In genomic region chr16:5139741-5140140, GRCm38 (mm10) we compare ENCODE assay signal across 11 mouse cellular contexts. TPM values are rescaled to one million over a fixed set of nuclear protein-coding genes. Genes with fewer than 3 reads are reported as not detected.
DNase-seq lines count a peak whose midpoint lies in the region; ATAC-seq and TF ChIP-seq lines count a peak whose summit lies in the region.
"Had no signal": no experiment of that assay in that cellular context is flagged by ENCODE, and none has a peak within 500 bp of the region (broad histone marks: within the 10 kb centered on the region; RNA-seq: fewer than 3 reads in every experiment).

No protein-coding gene starts in this region.

- WGBS in forebrain, postnatal 0 days: 43% methylated on average over 4 of the region's 4 CpGs

- peak; percentile 34 to 41 for DNase-seq in cerebellum, postnatal 36 days
- DNase-seq in cerebellum, adult 9-11 months: no peak
- peak; percentile 39 to 77 for DNase-seq in urinary bladder, adult 18-20 months (ENCODE audit: low spot score in 2 of 2)
- no peak for DNase-seq in urinary bladder, adult 2 months (ENCODE audit: low spot score)
- DNase-seq in heart, postnatal 10 days: peak; percentile 77 to 78
- DNase-seq in thymus, postnatal 10 days (ENCODE audit: low spot score in 2 of 2): no peak
- no peak for DNase-seq in layer of hippocampus, postnatal 36 days
- no peak for DNase-seq in forebrain, postnatal 0 days
- DNase-seq: kidney, adult 8-10 months had no signal

- H3K4me1 ChIP-seq in forebrain, postnatal 0 days (ENCODE audit: insufficient read depth): no peaks in the 10 kb centered on the region

- no peaks in the 10 kb centered on the region for H3K36me3 ChIP-seq in forebrain, postnatal 0 days (ENCODE audit: insufficient read depth)

- TF ChIP-seq CTCF in forebrain, postnatal 0 days (IDR thresholded peaks at IDR 0.05; ENCODE audit: low read depth): no peak

- no peaks in the 10 kb centered on the region for H3K9me3 ChIP-seq in forebrain, postnatal 0 days (ENCODE audit: low read length)

- no peak overlapping the region for H3K9ac ChIP-seq in forebrain, postnatal 0 days

- no peak for ATAC-seq in forebrain, postnatal 0 days

- intact Hi-C loops in heart, postnatal 10 days (cut with DNase I): loop anchor here (5.0 kb wide), 2 partner anchors 82 to 272 kb away; no protein-coding TSS in a partner anchor

- H3K4me3 ChIP-seq in forebrain, postnatal 0 days (ENCODE audit: low read depth, low read length): no peak overlapping the region

- no peak overlapping the region for H3K27ac ChIP-seq in forebrain, postnatal 0 days (ENCODE audit: low read depth, low read length)

- no peaks in the 10 kb centered on the region; the same call in 1 of the 2 replicates for H3K27me3 ChIP-seq in forebrain, postnatal 0 days (ENCODE audit: insufficient read depth, low read length)

- no peak overlapping the region for H3K4me2 ChIP-seq in forebrain, postnatal 0 days (ENCODE audit: low read depth)
- H3K4me2 ChIP-seq: liver, embryonic 11.5 days had no signal

RNA-seq across cellular contexts. Expression of gene Sec14l5, which starts 7.2 kb away (rescaled TPM):
- 0.13 and 0.18 TPM in 2 replicates for polyA plus RNA-seq in urinary bladder, adult 2 months (2012; rRNA removed)
- under 1 TPM; 0.17 to 0.20 TPM for total RNA-seq in heart, postnatal 10 days (2021)
- total RNA-seq in layer of hippocampus, postnatal 36 days (2021): 1 to 10 TPM; 5.7 to 7.9 TPM
- total RNA-seq in forebrain, postnatal 0 days (2014; rRNA removed): 0.15 and 0.48 TPM in 2 replicates
- polyA plus RNA-seq in forebrain, postnatal 0 days (2015; fragmentation: Nextera tagmentation; extraction: Ambion mirVana): 0.05 and 0.08 TPM in 2 replicates
- polyA plus RNA-seq: liver, embryonic 11.5 days; small intestine, adult 2 months had no signal

RNA-seq across cellular contexts. Expression of gene Ppl, which starts 7.5 kb away (rescaled TPM):
- 22.7 and 33.1 TPM in 2 replicates for polyA plus RNA-seq in urinary bladder, adult 2 months (2012; rRNA removed)
- 1 to 10 TPM; 3.2 to 3.6 TPM for total RNA-seq in heart, postnatal 10 days (2021)
- total RNA-seq in layer of hippocampus, postnatal 36 days (2021): 1 to 10 TPM; 2.4 to 2.5 TPM
- 0.08 and 0.10 TPM in 2 replicates for total RNA-seq in forebrain, postnatal 0 days (2014; rRNA removed)
- polyA plus RNA-seq in forebrain, postnatal 0 days (2015; fragmentation: Nextera tagmentation; extraction: Ambion mirVana): 0.03 and 0.07 TPM in 2 replicates

Comparison
In these comparisons a context has a peak if more than half of its experiments do, and no peak if none do; other contexts are left out.
1. DNase-seq: peak in cerebellum, postnatal 36 days (2 of 2), urinary bladder, adult 18-20 months (2 of 2) and heart, postnatal 10 days (2 of 2); none in cerebellum, adult 9-11 months (single experiment), urinary bladder, adult 2 months (single experiment), thymus, postnatal 10 days (0 of 2), layer of hippocampus, postnatal 36 days (0 of 2) and forebrain, postnatal 0 days (single experiment).